Mouse (Mus musculus): Measurements from ENCODE around the gene Zap70.

DNA sequence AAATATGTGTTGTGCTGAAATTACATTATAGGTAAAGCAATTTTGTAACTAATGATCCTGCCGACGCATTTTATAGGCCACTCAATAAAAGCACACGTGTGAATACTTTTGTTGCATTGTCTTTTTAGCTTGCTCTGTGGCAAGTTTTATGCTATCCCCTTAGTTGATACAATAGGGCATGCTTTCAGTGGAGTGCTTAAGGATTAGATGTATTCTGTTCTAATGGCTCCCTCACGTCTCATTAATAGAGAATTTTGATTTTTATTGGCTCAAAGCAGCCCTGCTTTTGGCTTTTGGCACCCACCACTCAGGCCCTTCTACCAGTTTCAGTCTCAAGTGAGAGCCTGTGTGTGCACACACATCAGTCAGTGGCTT lies 37.6 kb upstream of the Zap70 start:
- no peak for TF ChIP-seq POLR2A (IDR thresholded peaks at IDR 0.05; ENCODE audit: insufficient read depth, low read depth, low read length)
- TF ChIP-seq CTCF (IDR thresholded peaks at IDR 0.05; ENCODE audit: insufficient read depth, low read depth, low read length), result no peak
